Mouse (Mus musculus) T-cell, adult 2 months (primary cell): ENCODE measurements at regions not wholly inside any gene's neighbourhood (a gene's known extent, or its start where the extent isn't known, plus 50 kb on each side); places are given as distances from the start of the nearest gene placed in this dataset.

Source experiments
- DNase-seq: peaks from one replicate; pipeline ENCODE4 v3.0.0; 2022; ENCODE audit warnings: low spot score

DNA sequence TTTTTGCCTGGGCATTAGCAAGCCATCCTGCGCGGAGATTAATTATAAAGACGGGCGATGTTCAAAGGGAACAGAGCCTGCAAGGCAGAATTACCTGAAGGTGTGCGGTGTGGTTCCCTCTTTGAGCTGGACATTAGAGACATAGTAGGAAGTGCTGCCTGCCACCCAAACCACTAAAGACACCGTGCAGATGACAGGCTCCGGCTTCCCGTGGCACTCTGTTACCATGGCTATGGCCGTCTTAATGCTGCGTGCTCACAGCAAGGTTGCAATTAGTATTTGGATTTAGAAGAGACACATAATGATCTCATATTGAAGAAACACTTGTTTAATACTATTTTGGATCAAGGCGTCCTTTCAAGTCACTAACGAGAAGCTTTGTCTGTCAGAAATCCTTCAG lies 95.0 kb upstream of the Sox5 start:
- DNase-seq: no peak

DNA sequence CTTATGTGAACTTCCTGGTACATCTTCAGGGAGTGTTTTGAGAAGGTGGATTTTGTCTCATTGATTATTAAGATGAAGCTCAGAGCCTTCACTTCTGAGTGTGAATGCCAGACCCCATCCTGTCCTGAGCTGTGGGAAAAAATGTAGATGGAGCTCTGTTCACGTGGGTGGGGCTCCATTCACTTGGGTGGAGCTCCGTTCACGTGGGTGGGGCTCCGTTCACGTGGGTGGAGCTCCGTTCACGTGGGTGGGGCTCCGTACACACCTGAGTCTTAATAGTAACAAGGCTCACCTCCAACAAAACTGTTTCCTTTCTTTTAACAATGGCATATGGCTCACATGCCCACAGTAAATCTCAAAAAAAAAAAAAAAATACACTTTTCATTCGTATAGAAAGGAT lies 94.1 kb upstream of the Sox5 start:
- no peak for DNase-seq

DNA sequence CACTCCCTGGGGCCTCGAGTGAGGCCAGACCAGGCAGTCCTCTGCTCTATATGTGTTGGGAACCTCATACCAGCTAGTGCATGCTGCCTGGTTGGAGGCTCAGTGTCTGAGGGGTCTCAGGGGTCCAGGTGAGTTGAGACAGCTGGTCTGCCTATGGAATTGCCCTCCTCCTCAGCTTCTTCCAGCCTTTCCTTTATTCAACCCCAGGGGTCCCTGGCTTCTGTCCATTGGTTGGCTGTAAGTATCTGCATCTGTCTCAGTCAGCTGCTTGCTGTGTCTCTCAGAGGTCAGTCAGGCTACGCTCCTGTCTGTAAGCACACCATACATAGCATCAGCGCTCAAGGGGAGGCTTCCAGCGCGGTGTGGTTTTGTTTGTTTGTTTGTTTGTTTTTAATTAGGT lies 92.5 kb upstream of the Sox5 start:
- DNase-seq: no peak

DNA sequence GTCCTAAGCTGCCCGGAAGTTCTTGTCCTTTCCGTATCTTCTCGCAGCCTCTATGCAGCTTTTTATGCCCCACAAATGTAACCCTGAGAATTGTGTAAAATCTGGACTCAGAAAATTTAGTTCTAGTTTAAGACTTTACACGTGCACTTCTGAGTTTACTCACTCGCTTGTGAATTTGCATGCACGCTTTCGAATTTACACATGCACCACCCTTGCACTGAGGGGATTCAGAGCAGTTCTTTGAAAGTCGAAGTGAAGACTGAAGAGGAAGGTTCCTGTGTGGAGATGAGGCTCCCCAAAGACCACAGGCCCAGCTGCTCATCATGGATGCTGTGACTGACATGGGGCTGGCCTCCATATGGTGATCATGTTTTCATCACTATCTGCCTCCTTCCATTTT lies 89.2 kb upstream of the Sox5 start:
- DNase-seq: no peak

DNA sequence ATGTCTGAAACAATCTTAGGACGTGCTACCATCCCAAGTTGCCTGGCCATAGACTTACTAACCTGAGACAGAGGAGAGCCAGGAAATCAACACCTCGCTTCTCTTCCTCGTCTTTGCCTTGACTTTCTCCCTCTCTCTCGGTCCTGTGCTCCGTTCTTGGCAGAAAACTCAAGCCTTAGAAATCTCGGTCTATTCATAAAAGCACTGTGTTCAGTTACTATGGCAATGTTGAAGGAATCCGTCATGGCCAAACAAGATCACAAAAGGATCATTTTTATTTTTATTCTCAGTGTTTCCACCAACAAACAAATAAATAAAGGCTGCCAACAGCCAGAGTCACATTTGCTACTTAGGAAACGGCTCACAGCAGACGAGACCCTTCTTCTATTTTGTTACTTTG lies 85.6 kb upstream of the Sox5 start:
- no peak for DNase-seq

DNA sequence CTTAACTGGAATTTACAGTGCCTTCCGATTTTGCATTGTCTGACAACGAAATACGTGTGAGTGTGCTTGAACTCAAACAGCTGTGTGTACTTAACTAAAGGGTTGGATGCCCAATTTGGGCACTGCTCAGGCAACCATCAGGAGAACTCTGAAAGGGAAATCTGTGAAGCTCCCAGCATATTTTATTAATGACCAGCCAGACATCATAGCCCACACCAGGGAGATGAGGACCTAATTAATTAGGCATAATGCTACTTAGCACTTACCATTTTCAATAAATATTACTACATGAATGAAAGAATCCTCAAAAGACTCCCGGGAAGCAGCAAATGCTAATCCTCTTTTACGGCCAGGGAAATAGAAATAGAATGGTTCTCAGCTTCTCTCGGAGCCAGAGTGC lies 82.2 kb upstream of the Sox5 start:
- no peak for DNase-seq

DNA sequence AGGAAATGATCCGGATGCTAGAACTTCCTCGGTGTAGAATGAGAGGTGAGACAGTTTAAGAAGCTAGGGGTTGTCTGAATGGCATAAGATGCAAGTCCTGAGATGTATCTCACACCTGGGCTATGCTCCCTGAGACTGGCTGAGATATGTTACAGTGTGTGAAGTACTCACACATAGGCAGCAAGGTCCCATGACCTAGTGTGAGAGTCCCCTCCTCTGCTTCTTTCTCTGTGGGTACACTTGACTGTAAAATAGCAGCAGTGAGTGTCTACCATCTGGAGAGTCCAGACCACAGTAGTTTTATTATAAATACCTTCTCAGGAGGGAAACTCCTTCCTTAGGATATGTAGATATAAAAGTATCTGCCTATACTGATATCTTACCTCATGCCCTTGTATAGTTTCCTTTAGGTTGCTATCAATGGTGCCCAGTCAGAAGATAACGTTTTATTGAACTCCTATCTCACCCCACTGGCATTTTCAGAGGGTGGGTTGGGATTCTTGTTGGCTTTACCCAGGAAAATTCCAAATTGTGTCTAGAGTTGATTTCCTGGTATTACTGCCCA lies 81.7 kb upstream of the Sox5 start:
- no peak for DNase-seq

DNA sequence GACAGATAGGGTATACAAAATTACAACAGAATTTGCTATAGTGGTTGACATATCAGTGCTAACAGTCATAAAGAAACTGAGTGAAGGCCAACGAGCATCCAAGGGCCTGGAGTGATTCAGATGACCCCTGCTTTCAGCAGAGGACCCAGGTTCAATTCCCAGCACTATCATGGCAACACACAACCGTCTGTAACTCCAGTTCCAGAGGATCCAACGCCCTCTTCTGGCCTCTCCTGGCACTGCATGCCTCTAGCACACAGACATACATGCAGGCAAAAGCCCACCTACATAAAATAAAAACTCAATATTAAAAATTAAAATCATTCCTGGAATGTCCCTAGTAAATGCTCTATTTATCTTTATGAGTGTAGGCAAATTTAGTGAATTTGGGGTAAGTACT lies 59.7 kb upstream of the Sox5 start:
- DNase-seq: no peak

DNA sequence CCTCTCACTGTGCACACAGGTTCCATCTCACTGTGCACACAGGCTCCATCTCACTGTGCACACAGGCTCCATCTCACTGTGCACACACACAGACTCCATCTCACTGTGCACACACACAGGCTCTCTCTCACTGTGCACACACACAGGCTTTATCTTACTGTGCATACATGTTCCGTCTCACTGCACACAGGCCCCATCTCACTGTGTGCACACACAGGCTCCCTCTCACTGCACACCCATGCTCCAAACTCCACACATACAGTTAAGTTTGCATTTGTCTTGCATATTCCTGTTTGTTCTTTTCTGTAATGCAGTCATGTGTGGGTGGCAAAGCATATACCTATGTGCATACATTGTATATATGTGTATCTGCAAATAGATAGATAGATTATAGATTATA lies 57.6 kb upstream of the Sox5 start:
- no peak for DNase-seq

DNA sequence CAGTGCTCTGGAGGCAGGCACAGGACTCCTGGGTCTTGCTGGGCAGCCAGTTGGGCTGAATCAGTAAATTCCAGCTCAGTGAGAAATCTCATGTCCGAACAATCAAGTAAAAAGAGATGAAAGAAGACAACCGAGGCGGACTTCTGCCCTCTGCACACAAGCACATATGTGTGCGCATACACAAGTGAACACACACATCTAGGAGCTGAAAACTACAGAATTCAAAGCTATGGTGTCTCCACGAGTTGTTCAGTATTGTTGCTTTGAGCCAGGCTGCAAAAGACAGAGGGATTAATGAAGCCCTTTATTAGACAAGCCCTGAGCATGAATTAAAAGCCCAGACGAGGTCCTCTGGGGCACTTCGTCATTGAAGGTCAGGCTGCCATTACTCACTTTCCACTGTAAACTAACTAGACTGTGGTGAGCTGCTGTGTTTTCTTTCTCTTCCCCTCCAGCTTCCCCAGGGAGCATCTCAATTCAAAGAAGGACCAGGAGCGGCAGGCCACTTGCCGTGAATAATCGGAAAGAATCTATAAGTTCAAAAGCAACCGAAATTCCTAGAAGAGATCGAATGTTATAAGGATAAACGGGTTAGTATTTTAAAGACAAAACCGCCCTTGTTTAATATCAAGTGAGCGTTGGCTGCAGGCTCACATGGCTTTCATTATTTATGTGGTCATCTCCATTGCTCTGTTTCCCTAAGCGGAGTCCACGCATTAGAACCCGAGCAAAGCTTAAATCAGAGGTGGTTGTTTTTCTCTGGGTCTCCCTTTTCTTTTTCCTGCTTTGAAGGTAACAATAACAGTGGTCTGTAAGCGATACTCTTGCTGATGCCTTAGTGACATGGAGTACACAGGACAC lies 52.8 kb upstream of the Sox5 start:
- DNase-seq: no peak
